Mouse (Mus musculus) adrenal gland, postnatal 0 days (tissue): ENCODE results near the gene Snurf. TPM values are rescaled to one million over a fixed set of nuclear protein-coding genes. Genes with fewer than 3 reads are reported as not detected.

ENCODE experiments used
- polyA plus RNA-seq: library from polyadenylated mRNA; unstranded; fragments of >200 nt; fragmentation: Nextera tagmentation; extraction: Ambion mirVana; gene quantifications from 2 replicates; pipeline ENCODE4 v1.2.1, GENCODE M21; 2015

Gene Snurf
- polyA plus RNA-seq, result 49.3 and 108 TPM in 2 replicates

GRCm38 (mm10) chr7:60004606-60005330, at the start of gene Snurf, which contains the start of gene Gm38393:
TSS of gene Snurf (minus strand) at chr7:60005049.
TSS of gene Gm38393 (minus strand) at chr7:60005064.

Other genes starting within 250 kb of the Snurf start
- gene Gm38393, start within 50 bp of the Snurf start, polyA plus RNA-seq, result 0.16 and 0.28 TPM in 2 replicates
- 61.8 and 140 TPM in 2 replicates for gene Snrpn, start 135.2 kb upstream of the Snurf start, polyA plus RNA-seq